Mouse (Mus musculus) adrenal gland, postnatal 10 days (tissue): Measurements from ENCODE around the gene Fam20a. TPM values are rescaled to one million over a fixed set of nuclear protein-coding genes. Genes with fewer than 3 reads are reported as not detected.
A peak's percentile ranks its signal among the peaks of the same experiment; 100 is the strongest.
"Not testable (repeated sequence)": the region's sequence is repeated elsewhere in the genome, so short reads cannot be mapped to it uniquely, and the experiment has no call there.

ENCODE experiments used
- DNase-seq: peaks from one replicate; pipeline ENCODE4 v3.0.0; 2021; ENCODE audit warnings: mixed read lengths
- total RNA-seq, 2 experiments: library from RNA; stranded (reverse); gene quantifications; 2 replicates each; pipeline ENCODE4 v1.2.3; 2021

The Fam20a gene
- total RNA-seq, 2 experiments from 2014 or later = 9.8 to 14.5 TPM

DNA sequence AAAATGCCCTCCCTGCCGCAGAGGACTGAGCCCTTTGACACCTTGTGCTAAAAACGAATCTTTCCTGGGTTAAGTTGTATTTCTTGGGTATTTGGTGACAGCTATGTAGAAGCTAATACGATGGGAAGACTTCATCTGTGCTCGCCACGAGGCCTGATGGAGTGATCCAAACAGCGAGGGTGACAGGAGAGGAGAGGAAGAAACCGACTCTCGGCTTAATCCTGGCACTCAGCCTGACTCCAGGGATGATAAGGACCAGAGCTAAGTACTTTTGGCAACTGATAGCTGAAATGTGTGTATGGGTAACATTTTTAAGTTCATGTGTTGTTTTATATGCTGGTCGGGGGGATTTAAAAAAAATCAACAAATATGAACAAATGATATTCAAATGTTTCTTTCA lies 41.1 kb downstream of the Fam20a start:
- no peak for DNase-seq

DNA sequence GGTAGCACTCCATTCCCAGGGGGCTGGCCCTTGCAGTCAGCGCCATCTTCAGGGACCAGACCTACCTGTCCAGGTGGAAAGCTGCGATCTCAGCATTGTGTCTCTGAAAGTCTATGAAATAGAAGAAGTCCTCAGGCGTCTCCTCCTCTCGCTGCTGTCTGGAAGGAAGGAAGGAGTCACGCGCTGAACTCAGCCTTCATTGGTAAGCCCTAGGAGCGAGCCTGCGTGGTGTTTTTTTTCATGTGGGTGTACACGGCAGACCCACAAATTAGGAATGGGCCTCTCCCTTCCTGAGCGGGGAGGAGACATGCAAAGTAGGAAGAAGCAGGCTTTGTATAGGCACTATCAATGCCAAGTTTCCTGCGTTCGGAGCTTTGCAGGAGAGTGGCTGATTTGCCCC lies 43.8 kb downstream of the Fam20a start:
- DNase-seq = no peak

DNA sequence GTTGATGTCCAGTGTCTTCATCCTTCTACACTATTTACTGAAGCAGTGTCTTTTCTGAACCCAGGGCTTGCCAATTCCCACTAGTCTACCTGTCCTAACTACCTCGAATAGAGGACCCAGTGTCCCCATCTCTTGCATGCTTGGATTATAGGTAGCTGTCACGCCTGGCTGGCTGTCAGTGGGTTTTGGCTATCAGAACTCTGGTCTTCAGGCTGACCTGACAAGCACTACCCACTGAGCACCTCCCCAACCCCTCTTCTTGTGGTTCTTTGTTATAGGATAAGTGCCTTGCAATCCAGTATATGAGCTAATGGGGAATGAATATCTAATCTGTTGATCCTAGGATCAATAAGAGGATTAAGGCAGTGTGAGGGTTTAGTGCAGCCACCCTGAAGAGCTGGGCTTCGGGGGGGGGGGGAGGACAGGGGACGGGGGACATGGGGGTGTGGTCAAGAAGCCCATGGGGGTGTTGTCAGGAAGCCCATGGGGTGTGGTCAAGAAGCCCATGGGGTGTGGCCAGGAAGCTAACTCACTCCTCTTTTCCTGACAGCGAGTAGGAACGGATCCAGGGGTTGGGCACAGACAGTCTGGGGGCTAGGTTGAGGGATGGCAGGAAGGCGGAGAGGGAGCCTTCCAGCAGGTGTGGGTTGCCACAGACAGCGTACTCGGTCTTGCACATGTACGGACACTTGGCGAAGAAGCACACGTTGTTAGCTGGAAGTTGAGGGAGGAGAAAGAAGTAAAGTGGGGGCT lies 45.3 kb downstream of the Fam20a start:
- DNase-seq = no peak

DNA sequence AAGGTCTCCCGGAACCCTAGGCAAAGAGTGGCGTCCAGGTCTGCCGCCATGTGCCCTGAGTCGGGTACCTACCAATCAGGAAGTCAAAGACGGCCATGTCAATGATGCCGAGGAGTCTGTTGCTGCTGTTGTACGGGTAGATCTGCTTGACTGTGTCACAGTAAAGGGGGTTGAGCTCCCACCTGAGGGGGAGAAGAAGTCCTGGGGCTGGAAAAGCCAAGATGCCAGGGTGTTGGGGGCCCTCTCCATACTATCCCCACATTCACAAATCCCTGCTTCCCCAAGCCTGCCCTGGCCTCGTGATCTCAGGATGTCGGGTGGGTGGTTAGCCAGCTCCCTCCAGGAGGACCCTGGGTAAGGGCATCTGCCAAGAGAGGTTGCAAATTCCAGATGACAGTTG lies 46.3 kb downstream of the Fam20a start:
- no peak for DNase-seq

DNA sequence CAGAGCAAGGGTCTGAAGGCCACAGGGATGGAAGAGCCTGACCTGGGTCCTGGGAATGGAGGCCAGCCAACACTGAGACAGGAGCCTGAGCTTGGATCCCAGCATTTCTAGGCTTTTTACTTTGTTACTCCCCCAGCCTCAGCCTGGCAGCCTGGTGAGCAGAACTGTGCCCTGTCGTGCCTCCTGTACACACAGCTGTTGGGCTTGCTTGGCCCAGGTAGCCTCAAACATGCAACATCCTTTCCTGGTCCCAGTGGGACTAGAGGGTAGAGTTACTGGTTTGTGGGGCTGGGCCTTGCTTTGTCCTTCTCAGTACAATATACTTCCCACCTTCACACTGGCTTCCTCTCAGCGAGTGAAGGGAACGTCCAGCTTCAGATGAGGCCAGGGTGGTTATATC lies 46.9 kb downstream of the Fam20a start:
- no peak for DNase-seq

DNA sequence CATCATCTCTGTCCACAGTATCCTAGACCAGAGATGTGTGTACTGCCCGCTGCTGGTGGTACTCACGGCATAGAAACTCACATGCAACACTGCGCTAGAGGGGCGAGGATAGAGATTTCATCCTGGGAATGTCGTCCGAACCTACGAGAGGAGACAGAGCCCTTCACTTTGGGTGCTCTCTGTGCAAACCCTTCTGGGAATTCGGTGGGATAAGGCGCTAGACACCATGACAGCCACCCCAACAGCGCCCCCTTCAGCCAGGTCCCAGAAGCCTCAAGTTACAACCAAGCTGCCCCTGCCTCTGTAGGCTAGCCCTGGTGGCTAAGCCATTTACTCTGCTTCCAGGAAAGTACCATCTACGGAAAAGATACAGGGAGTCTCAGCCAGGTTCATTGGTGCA lies 47.5 kb downstream of the Fam20a start:
- no peak for DNase-seq

DNA sequence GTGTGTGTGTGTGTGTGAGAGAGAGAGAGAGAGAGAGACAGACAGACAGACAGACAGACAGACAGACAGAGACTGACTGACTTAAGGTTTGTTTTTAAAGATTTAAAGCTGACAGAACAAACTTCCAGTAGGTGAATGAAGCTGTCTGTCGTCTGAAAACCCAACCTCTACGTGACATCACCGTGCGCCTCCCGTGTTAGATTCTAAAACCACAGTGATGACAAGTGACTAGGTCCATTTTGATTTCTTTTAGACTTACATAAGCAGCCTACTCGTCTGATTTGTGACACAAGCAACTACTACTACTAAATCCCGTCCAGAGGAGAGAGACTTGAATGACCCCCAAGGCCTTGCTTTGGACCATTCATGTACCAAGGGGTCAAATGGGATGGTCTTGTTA lies 48.3 kb downstream of the Fam20a start:
- no peak for DNase-seq

DNA sequence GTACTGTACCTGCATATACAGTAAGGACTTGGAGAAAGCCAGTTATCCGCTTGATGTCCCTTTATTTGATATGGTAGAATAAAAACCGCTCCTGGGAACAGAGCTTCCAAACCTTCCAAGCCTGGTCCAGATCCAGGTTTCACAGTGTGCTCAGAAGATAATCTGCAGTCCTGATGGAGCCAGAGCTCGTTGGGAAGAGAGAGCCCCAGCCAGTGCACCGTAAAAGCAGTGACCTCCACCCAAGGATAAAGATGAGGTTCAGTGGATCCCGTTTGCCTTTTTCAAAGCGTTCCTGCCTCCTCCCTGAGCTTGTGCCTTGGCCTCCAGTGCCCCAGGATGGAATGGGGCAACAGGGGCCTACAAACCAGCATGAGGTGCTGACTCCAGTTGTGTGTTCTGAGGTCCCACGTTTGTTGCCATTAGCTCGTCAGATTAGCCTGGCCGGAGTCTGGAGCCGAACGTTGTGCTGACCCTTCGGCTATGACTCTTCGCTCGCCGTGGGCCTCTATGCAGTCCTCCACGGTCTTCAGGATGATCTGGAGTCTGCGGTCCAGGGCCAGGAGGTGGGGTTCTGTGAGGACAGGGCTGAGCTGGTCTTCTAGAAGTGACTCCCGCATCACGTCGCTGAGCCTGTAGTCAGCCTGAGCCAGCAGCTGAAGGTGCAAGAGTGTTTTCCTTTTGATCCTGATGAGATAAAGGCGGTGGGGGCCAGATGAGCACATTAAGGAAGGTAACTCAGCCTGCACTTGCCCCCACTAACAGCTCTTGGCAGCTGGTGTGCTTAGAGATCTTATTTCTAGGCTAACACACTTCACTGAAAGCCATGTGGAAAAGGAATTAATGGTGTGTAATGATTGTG lies 49.0 kb downstream of the Fam20a start:
- DNase-seq = no peak

DNA sequence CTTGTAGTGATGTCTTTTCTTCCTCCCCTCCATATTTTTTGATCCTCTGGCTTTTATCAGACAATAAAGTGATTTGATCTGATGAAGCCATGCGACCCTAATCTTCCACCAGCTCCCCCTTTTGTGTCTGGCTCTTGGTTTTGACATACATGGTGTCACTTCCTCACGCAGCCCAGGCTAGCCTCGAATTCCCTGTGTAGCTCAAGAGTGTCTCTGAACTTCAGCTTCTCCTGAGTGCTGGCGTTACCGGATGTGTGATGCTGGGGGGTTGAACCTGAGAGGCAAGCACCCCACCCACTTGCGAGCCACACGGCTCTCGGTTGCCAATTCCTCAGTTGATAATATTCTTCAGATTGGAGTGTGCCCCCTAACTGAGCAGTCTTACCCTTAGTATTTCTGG lies 49.7 kb downstream of the Fam20a start:
- DNase-seq = no peak

DNA sequence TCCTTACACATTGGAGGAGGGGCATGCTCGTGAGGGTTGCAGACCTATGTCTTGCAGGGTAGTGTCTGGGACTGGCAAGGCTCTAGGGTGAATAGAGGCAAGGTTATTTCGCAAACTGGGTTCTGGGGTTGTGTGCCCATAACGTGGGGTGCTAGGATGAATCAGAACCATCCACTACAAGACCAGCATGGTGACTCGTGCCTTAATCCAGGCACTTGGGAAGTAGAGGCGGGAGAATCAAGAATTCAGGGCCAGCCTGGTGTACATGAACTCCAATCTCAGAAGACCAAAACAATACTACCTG lies 50.1 kb downstream of the Fam20a start:
- no peak for DNase-seq

DNA sequence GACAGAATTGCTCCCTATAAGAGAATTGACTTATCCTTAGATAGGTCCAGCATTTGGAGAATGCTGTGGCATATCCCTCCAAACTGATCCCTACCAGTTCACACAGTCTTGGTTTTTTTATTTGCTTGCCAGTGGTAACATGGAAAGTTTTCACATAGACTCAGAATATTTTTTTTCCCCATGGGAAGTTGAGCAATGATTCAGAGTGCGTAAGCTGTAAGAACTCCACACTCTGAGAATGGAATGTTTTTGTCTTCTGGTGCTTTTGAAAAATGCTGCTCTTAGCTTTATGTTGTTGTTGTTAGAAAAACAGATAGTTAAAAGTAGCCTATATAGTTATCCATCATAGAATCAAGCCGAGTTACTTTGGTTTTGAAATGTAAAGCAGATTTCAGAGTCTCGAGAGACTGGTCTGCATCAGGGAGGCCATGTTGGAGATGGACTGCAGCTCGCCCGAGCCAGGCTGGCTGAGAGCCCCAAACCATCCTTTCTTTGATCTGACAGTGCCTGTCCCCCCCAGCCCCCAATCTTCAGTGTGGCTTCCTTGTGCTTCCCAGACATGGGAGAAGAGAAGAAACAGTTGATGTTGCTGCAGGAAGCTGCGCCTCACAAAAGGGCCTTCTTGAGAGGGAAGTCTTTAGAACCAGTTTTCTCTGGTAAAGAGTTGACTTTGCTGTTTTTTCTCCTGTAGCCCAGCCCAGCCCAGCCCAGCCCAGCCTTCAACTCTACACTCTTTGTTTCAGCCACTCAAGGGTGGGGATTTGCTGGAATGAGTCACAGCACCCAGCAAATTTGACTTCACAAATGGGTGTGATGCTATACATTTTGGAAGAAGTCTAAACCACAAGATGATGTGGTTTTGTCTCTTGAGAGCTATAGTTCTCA lies 50.7 kb downstream of the Fam20a start:
- DNase-seq = no peak

DNA sequence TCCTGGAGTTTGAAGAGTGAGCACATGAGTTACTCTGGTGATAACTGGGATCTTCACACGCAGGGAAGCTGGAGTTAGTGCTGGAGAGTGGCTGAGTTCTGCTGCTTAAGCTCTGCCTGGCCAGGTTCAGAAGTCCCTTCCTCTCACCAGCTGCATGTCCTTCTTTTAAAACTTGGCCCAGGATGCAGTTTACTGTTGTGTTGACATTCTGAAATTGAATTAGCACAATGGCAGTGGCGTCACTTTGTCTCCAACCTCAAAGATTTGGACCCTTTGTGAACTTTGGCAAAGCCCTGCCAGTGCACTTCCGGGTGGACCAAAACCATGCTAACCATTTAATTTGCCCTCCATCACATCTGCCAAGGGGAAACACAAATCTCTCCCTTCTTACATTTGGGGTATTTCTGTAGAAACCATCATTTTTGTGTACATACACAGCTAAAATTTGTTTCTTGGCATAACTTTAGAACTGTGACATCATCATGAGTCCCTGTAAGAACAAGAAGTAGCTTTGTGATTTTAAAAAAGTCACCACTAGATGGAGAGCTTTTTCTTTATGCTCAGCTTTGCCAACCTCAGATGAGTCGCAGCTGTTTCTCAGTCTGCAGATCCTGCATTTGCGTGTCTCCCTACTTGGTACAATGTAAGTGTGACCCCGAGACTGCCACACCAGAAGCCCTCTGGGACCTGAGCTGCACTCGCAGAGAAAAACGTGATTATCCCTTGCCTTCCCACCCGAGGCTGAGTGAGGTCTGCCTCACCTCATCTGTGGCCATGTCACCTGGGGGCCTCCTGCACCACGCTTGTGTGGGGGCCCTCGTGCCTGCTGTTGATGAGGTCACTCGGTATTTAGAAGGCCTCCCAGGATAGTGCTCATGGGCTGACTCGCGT lies 51.8 kb downstream of the Fam20a start:
- no peak for DNase-seq

DNA sequence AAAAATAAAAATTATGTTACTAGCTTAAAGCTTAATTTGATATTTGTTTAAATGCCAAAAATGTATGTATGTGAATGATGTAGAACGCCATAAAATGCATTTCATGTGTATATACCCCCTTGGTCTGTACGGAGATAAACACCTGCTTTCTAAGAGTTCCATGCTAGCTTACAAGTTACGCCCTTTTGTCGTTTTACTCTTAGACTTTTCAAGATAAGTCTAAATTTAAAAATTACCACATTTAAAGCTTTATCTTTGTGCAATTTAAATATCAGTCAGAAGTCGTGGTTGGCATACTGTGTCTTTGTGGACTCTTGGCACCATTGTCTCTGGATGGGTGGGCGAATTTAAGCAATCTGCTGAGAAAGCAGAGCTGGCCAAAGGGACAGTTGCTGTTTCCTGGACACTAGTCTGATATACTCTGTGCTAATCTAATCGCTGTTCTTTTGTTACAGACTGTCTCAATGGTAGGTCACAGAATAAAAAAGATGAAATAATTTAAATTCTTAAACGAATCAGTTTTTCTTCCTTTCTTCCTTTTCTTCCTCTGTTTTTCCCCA lies 52.9 kb downstream of the Fam20a start:
- DNase-seq = no peak

DNA sequence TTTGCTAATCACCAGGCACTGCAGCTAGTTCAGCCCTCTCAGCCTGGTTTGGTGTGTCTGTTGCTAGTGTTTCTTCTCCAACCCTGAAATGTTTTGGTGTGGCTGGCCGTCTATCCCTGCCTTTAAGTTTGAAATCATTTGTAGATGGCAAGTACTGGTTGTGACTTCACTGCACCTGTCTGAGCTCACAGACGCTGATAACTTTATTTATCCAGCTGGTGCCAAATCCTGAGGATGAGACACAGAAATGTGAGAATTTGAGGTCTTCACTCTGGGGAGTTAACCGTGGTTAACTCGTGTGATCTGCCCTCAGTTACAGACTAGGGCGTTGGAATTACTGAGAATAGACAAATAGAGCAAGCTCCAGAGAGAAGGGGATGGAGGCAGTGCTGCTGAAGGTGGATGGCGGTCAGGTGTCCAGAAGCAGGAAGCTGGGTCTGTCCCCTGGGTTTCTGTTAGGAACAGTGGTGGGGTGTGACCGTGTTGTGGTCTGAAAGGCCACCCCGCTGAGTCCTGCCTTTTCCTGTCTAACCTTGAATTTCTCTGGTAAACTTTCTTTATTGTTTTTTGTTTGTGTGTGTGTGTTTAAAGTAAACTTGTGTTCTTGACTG lies 53.9 kb downstream of the Fam20a start:
- DNase-seq = no peak

DNA sequence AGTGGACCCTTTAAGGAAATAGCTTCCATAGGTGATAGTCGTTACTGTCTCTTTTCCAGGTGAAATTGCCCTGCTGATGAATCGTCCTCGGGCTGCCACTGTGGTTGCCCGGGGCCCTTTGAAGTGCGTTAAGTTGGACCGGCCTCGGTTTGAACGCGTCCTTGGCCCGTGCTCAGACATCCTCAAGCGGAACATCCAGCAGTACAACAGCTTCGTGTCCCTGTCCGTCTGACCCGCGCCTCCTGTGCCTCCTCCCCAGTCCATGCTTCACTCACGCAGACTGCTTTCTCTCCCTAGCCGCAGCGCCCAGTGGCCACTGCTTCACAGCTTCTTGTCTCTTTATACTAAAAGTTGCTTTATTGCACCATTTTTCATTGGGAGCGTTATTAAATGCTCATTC lies 54.7 kb downstream of the Fam20a start:
- DNase-seq = peak; percentile 72

DNA sequence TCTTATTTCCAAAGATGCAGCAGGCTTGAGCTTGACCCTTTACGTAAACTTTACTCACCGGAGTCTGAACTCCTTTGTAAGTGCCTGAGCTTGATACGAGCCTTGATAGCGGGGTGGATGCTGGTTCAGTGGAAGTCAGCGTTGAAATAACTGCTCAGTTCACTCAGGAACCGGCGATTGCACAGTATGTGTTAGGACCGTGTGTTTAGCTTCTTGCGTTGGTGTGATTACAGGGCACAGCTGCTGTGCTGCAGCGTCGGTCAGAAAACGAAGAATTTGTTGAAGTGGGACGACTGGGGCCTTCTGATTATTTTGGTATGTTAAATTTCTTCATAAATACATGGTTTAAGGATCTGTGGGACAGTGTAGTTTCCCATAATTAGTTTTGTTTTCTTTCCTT lies 55.7 kb downstream of the Fam20a start:
- no peak for DNase-seq

DNA sequence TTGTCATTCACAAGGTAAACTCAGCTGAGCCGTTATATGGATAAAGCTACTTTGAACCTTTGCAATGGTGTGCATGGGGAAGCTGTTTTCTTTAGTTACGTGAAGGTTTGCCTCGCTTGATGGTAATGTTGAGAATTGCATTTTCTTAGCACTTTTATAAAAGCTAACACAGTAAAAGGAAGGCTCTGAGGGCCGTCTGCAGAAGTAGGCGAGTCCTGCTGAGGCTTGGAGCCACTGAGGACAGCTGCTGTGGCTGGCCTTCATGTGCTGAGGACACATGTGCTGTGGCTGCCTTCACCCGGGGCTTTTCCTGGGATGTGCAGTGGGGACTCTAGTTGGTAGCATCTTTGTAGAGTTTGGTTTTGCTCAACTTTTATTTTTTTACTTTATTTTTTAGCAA lies 56.7 kb downstream of the Fam20a start:
- no peak for DNase-seq

DNA sequence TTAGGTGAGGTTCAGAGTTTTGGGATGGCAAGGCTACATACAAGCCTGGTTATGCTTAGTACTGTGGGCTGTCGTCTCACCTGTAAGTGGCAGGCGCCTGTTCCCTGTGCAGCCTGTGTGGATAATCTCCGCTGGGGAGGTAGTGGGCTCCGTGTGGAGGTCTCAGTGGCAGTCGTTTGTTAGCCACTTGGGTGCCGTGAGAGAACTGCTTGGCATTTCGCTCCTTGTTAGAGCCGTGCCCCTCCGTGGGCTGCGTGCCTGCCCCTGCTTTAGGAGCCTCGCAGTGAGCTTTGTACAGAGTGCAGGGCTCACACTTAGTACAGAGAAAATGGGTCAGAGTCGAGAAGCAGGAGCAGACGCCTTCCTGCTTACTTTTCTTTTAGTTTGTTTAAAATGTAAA lies 57.8 kb downstream of the Fam20a start:
- DNase-seq = no peak

DNA sequence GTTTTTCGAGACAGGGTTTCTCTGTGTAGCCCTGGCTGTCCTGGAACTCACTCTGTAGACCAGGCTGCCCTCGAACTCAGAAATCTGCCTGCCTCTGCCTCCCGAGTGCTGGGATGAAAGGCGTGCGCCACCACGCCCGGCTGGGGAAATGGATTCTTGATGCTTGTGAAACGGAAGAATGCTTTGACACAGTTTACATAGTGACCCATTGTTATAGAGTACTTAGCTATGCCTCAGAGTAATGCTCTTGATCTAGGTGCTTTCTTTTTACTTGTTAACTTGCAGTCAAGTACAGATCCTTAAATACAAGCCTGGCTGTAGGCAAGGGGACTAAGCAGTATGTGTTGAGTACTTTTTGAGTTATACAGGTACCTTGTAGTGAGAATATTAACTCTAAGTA lies 61.6 kb downstream of the Fam20a start:
- not testable (repeated sequence) for DNase-seq

DNA sequence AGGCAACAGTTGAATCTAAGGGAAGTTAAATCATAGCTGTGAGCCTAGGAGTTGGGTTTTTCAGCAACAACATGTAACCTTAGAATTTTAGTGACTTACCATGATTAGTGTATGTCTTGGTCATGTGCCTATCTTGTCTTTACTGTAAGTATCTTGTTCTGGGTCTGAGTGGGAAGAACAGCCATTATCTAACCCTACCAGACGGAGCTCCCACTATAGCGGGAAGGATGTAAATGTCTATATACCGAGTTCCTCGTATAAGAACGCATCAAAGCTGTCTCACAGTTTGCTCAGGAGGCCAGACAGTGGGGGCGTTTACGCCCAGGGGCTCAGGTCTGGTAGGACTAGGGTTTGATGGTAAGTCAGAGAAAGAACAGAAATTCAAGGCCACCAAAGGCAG lies 65.8 kb downstream of the Fam20a start:
- no peak for DNase-seq

DNA sequence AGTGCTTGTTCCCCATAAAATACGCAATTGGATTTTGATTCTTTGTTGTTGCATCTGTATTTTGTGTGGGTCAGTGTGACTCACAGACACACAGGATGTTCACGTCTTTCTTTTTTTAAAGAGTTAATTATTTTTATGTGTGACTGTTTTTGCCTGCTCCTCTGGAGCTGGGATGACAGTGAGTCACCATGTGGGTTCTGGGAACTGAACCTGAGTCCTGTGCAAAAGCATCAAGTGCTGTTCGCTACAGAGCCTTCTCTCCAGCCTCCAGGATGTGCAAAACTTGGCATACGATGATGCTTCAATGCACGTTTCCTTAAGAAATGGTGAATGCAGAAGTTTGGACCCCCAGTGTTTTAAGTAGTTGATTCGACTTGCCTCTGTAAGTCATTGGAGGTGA lies 67.5 kb downstream of the Fam20a start:
- no peak for DNase-seq
